Mouse (Mus musculus) retina, embryonic 14.5 days (tissue): ENCODE measurements around the gene Nabp2.

Experiments used
- DNase-seq: peaks from one replicate; pipeline ENCODE4 v3.0.0-alpha.2; 2015; ENCODE audit warnings: low spot score

Nabp2 gene

DNA sequence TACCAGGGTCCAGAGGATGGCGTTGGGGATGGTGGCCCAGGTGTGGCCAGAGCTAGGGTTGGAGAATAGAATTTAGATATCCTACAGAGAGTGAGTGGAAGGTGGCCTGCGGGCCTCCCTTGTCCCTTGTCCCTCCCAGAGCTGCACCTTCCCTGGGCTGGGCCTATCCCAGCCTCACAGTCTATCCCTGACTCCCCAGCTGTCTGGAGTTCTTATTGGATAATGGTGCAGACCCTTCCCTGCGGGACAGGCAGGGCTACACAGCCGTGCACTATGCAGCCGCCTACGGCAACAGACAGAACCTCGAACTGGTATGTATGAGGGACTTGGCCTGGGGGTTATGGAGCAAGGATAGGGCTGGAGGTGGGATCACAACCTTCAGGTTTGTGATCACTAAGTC, 25.4 kb downstream of the Nabp2 start:
- no peak for DNase-seq

DNA sequence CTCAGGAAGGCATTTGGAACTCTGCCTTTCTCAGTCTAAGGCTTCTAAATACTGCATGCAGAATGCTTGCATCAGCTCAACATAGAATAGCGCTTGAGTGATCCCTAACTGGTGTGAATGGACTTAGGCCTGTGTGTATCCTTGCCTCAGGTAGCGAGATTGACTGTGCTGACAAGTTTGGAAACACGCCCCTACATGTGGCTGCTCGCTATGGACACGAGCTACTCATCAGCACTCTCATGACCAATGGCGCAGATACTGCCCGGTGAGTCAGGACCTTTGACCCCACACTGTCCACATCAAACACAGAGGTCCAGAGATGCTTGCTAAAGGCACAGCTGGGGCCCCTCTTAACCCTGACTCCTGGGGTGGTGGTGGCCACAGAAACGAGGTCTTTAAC, 28.8 kb downstream of the Nabp2 start:
- DNase-seq = no peak

DNA sequence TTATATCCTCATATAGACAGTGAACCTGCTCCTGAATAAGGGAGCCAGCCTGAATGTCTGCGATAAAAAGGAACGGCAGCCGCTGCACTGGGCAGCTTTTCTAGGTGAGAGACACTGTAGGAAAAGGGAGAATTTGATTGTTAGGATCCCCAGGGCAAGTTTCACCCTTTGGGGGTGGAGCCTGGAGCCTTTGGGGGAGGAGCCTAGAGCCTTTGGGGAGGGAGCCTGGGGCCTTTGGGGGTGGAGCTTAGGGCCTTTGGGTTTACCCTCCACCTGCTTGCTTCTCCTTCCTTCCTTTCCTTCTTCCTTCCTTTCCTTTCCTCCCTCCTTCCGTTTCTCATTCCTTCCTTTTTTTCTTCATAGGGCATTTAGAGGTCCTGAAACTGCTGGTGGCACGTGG, 30.7 kb downstream of the Nabp2 start:
- peak; percentile 23 for DNase-seq

DNA sequence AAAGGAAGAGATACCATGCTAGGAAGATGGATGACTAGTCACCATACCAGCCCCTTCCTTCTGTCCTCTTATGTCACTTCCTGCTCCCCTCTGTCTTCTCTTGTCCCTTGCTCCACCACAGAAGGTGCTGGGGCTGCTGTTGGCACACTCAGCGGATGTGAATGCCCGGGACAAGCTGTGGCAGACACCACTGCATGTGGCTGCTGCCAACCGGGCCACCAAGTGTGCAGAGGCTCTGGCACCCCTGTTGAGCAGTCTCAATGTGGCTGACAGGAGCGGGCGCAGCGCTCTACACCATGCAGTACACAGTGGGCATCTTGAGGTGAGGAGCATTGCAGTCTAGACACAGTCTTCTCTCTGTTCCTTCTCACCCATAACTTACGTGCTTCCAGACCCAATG, 32.0 kb downstream of the Nabp2 start:
- no peak for DNase-seq

DNA sequence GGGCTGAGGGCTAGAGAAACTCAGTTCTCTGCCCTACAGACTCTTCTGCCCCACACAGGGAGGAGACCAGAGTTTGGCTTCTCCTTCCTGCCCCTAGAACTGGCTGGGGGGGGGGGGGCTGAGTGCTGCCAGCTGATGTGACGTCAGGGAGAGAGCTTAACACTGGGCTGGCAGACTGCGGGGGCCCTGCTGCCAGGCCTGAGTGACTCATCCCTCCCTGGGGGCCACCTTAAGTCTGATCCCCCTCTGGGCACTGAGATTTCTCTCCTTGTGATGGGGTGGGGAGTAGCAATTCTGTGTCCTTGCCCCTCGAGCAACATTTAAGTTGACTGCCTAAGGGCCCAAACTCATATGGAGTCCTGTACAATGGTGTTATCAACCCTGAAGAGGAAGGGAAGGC, 32.8 kb downstream of the Nabp2 start:
- DNase-seq = no peak

DNA sequence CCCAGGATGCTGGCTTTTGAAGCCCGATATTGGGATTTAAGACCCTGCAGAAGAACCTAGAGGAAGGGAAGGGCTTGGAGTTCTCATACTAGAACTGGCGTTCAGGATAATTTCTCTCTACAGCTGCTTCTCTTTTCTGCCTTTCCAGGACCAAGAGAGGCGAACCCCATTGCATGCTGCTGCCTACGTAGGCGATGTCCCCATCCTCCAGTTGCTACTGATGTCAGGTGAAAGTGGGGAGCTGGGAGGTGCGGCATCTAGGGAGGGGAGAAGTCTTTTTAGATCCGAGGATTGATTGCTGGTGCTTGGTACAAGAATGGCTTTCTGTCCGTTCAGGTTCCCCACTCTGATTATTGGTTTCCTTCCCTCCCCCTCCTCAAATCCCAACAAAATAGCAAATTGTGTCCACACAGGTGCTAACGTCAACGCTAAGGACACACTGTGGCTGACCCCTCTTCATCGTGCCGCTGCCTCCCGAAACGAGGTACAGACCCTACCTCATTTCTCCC, 33.3 kb downstream of the Nabp2 start:
- DNase-seq = no peak

DNA sequence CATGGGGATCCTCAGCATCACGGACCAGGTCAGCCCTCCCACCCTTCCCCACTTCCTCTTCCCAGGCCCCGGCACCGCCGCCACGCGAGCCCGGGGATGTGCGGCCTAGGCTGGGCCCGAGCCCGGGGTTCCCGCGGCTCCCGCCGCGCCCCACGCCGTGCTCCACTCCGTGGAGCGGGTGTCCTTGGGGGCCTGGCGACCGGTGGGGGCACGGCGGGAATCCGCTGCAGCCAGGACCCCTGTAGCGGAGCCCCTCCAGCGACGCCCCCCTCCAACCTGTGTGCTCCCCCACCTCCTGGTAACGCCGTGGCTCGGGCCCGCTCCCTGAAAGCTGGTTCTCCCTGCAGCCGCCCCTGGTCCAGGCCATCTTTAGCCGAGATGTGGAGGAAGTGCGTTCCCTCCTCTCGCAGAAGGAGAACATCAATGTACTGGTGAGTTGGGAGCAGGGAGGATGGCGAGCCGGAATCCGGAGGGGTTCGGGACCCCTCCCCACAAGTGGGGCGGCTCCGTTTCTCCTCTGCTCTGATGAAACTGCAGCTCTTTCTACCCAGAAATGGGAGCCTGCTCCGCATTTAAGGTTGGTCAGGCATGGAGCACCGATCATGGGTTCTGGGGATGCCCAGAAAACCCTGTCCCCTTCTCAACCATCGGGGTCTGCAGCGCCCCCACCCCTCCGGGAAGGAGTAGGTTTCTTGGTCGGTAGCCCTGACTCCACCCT, 33.9 kb downstream of the Nabp2 start:
- peak; percentile 64 for DNase-seq

DNA sequence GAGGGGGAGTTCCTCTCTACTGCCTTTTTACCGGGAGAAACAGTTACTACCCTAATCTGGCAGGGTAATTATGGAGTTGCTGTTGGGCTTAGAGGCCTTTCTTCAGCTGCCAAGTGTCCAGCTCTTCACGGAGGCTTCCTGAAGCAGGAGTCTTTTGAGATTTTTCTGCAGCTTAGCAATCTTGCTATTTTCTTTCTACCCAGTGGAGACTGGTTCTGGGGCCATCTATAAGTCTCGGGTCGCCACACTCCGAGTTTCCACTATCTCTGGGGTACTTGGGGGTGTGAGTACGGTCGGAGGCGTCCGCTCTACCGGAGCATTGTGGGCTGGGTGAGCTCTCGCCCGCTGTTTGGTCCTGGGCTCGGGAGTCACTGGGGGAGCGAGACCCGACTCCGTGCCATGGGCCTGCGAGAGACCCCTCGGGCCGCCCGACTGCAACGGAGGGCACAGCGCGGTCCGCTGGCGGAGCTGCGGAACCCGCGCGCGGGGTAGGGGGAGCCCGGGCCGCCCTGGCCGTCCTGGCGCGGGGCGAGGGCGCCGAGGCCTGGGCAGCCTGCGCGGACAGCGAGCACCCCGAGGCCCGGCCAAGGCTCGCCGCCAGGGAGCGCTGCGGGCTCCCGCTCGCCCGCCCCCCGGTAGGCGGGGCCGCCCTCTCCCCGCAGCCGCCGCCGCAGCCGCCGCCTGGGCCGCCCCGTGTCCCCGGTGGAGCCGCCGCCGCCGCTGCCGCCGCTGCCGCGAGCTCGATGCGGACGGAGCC, 34.7 kb downstream of the Nabp2 start, which contains the start of gene Ankrd52:
Gene Ankrd52 (plus strand): TSS at position 661 of the 757 bp plus-strand sequence.
- DNase-seq = peak; percentile 87

DNA sequence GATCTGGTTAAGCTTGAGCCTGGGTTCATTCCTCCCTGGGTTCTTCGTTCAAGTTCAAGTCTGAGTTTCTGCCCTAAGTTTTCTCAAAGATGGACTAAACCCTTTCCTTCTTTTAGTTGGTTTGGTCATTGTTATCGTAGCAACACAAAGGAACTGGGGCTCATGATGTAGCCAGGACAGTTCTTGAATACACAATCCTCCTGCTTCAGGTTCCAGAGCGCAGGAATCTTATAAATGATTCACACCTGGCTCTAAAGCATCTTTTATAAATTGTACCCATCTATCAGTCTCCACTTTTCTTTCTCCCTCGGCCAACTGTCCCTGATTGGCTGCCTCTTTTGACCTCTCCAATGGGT, 35.2 kb downstream of the Nabp2 start:
- DNase-seq = no peak

DNA sequence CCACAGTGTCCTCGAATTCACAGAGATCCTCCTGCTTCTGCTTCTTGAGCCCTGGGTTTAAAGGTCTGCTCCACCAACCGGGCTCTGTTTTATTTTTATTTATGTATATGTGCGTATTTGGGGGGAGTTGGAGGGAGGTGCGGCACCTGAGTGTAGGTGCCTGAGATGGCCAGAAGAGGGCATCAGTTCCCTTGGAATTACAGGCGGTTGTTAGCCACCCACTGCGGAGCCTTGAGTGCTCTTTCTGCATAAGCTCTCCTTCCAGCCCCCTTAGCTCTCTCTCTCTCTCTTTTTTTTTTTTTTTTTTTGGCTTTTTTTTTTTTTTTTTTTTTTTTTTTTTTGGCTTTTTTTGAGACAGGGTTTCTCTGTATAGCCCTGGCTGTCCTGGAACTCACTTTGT, 36.9 kb downstream of the Nabp2 start:
- DNase-seq = no peak

DNA sequence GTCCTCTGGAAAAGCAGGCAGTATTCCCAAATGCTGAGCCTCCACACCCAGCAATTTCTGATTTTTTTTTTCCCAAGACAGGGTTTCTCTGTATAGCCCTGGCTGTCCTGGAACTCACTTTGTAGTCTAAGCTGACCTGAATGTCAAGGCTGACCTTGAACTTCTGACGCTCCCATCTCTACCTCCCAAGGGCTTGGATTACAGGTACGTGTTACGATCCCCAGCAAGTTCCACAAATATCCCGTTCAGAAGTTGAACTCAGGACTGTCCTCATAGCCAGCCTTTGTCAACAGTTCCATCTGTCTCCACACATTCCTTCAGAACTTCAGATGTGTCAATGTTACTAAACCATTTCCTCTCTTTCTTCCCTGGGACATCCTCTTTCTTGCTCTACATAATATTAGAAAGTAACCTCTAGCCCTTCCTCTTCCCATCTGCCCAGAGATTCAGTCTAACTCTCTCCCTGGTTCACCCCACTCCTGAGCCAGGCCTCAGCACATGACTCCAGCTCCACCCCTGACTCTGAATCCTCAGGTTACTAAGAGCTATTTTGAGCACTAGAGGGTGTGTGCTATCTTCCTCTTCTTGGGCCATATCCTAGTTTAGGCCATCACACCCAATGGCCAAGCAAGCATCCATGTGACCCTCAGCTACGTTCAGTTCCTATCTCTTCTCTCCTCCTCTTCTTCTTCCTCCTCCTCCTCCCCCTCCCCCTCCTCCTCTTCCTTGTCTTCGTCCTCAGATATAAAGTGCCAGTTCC, 38.1 kb downstream of the Nabp2 start:
- no peak for DNase-seq

DNA sequence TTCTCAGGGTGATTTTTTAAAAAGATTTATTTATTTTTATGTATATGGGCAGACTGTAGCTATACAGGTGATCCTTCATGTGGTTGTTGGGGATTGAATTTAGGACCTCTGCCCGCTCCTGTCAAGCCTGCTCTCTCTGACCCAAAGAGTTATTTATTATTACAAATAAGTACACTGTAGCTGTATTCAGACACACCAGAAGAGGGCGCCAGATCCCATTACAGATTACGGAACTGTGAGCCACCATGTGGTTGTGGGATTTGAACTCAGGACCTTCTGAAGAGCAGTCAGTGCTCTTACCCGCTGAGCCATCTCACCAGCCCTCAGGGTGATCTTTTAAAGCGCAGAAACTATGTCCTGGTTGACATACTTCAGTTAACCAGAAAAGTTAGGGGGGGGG, 39.1 kb downstream of the Nabp2 start:
- DNase-seq = no peak

DNA sequence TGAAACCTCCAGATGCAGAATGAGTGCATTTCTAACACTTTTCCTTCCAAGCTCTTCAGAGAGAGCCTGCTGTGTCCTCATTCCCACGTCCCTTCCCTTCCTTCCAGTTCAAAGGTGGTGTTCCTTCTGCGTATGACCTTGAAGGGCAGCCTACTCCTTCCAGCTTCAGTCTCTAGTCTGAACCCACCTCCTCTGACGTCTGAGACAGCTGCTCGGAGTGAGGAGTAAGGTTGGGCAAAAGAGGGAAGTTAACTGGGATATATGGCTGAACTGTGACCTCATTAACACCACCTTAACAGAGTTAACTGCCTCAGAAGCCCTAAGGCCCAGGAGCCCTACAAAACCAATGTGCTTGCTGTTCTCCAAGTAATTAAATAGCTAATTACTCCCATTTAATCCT, 40.7 kb downstream of the Nabp2 start:
- DNase-seq = no peak

DNA sequence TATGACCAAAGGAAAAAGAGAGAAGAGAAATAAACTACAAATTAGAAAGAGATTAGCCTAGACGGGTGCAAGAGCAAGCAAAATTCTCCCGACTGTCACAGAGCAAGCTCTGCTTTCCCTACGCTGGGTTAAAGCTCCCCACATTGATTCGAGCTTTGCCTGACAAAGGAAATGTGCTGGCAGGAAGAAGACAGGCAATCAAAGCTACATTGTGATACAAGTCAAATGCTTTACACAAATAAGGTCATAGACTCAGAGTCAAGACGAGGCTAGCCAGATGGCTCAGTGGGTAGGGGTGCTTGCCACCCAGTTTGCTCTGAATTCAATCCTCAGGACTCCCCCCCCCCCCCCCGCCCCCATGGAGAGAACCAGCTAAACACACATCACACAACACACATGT, 41.3 kb downstream of the Nabp2 start:
- DNase-seq = no peak

DNA sequence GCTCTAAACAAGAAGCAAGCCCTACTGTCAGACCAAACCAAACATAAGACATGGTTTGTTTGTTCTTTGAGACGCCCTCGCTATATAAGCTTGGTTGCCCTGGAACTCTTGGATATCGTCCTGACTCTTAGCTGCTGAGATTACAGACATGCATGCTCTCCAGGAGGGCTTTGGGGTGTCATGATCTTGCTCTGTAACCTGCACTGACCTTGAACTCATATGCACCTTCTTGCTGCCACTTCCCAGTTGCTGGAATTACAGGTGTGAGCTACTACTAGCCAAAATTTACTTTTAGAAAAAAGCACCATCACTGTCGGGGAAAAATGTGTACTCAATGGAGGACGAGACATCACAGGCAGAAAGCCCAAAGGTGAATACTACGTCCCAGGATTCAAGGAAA, 41.7 kb downstream of the Nabp2 start:
- DNase-seq = no peak

DNA sequence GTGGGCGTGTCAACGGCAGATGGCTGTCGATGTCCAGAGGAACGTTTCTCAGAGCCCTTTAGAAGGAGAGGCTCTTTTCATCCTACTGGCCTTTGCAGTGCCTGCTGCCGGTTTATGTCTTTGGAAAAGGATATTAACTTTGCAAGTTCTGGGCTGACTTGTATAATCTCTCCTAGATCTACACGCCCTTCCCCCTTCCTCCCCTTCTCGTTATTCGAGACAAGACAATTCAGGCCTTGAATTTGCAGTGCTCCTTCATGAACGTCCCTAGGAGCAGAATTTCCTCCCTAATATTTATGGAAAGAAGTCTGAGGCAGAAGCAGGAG, 42.1 kb downstream of the Nabp2 start:
- no peak for DNase-seq

DNA sequence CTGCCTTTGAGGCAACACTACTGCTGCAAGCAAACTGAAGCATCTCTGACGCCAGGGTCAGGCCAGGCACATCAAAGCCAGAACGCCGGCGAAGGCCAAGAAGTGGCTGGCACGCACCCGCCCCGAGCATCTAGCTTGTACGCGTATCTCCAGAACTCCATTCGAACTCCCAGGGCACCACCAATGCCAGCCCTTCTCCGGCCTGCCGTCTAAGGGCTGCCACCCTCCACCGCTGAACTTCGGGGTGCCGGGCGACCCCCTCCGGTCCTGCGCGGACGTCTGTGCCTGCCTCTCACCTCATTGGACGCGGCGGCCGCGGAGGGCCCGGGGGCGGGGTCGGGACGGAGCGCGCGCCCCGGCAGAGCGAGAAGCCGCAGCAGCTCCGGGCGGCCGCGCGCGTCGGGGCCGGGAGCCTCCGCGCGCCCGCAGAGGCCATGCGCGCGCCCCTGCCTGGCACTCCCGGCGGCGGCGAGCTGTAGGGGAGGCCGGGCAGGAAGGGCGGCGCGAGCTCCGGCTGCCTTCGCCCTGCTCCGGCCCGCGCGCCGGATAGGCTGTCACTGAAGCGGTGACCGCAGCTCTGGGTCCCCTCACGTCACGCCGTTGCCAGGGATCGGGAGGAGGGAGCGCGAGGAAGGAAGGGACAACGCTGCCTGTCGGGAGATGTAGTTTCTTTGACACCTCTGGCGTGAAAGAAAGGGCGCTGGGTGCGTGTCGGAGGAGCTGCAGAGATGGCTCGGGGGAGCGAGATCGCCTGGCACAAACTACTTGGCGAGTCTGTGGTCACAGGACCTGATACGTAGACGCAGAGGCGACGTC, 42.7 kb downstream of the Nabp2 start, which contains the start of gene Coq10a:
Gene Coq10a (minus strand): TSS at position 596 of the 816 bp plus-strand sequence.
- DNase-seq = peak; percentile 90

DNA sequence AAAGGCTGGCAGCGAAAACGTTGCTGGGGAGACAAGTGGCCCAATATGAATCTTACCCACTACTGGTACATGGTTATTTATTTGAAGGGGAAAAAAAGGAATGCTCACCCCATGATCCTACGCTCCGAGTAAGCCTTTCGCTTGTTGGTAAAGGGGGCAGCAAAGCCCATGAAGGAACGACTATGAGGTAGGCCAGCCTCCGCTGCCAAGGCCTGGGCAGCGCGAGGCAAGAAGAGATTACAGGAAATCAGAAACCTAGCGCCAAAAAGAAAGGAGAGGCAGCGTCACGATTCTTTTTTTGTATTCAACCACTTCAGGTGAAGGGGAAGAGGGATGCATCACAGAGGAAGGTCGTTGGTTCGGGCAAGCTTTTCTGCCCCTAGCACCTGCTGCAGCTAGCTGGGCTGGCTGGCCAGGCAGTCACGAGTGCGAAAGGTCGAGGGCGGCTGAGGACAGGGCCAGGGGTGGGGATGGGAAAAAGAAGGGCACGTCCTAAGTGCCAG, 43.3 kb downstream of the Nabp2 start:
- DNase-seq = no peak

DNA sequence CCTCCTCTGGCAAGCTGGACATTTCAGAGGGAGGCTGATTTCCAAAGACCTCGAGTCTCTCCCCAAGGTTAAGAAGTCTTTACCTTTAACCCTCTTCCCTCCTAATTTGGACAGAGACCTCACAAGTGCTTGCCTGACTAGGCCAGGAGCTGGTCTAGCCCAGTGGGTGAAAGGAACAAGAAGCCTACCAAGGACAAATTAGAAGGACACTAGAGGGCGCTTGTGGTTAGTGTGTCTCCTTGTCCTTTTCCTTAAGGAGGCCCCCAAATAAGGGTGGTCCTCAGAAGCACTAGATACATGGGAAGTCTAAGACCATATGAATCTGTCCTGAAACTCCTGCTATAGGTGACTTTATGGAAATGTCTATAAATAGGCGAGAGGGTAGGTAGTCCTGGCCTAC, 48.7 kb downstream of the Nabp2 start:
- peak; percentile 84 for DNase-seq

DNA sequence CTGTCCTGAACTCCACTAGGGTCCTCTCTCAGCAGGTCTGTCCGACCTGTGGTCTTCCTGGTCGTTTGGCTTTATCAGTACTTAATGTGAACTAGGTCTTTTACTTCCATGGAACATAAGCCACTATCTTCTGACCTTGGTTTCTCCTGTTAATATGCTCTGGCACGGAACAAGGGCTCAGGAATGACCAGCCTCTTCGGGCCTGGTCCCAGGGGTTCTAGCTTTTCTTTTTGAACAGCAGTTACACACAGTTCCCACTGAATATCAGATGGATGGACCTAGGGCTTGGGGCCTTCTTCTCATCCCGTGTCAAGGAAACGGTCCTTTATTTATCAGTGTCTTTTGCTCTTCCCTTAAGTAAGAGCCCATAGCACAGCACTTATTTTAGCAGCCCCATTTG, 49.5 kb downstream of the Nabp2 start:
- DNase-seq = no peak

DNA sequence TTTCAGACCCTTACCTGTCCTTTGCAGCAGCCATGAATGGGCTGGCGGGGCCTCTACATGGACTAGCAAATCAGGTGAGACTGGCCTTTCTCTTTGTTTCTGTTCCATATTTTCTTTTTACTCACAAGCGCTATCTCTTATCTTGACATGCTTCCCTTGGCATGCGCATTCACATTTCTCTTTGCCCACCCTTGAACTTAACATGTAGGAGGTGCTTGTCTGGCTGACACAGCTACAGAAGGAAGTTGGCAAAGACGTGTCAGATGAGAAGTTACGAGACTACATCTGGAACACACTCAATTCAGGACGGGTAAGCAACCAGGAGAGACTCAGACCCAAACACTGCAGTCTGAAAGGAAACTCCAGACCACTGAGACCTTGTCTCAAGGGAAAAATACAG, 52.1 kb downstream of the Nabp2 start:
- DNase-seq = no peak

DNA sequence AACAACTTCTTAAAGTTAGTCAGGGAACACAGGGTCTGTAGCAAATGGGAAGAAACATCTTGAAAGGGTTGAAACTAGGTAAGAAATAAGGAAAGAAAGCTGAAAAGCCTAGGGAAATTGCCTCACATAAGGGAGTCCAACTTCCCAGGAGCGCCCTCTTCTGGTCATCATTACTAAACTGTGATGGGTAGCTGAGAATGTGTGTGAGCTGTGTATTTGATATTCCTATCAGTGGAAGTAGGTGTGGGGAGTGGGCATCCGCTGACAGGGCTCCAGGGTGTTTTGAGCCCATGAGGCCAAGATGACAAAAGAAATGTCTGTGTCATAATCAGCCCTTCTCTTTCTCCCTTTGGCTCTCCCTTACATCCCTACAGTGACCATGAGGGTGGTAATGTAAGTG, 52.5 kb downstream of the Nabp2 start:
- DNase-seq = peak; percentile 82
